Mouse (Mus musculus): ENCODE measurements around the gene Rngtt.

DNA sequence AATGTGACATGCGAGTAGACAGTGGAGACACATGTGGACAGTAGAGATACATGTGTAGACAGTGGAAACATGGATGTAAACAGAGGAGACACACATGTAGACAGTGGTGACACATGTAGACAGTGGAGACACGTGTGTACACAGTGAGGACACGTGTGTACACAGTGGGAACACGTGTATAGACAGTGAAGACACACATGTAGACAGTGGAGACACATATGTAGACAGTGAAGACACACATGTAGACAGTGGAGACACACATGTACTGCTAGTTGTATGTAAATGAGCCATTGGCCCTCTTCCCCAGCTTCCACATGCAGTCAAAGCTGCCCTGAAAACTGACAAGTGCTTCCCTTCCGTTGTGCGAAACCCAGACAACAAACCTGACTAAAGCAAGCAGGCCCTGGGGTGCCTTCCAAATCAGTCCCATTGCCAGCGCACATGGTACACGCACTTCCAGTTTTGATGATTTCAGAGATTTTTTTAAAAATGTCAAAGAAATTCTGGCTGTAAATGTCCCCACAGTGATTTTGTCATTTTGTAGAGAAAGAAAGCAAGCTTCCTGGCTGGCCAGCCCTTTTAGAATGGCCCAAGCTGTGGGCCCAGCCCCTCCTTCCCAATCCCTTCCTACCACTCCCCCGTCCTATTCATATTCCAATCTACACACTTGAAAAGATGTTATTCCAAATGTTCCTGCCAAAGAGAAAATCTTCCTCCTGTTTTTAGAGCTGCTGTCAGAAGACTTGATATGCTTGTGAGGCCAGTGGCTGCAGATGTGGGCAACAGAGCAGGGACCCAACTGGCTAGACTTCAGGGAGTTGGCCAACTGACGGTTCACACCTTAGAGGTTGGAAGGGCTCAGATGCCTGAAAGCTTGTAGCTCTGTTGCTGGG is 204.2 kb downstream of the Rngtt start:
- TF ChIP-seq CTCF (IDR thresholded peaks at IDR 0.05; ENCODE audit: control insufficient read depth, insufficient read depth, insufficient read length): no peak
- no peak for TF ChIP-seq MAX (IDR thresholded peaks at IDR 0.05)
- no peak for TF ChIP-seq USF1 (IDR thresholded peaks at IDR 0.05; ENCODE audit: low read depth)

Data from C2C12 (cell line).